Mouse (Mus musculus): ENCODE results near the gene Prss50. TPM values are rescaled to one million over a fixed set of nuclear protein-coding genes. Genes with fewer than 3 reads are reported as not detected.
"Not testable (repeated sequence)": the region's sequence is repeated elsewhere in the genome, so short reads cannot be mapped to it uniquely, and the experiment has no call there.

Gene Prss50
- 0.14 and 0.48 TPM in 2 replicates for polyA plus RNA-seq (2015; fragmentation: Nextera tagmentation; extraction: Ambion mirVana)

DNA sequence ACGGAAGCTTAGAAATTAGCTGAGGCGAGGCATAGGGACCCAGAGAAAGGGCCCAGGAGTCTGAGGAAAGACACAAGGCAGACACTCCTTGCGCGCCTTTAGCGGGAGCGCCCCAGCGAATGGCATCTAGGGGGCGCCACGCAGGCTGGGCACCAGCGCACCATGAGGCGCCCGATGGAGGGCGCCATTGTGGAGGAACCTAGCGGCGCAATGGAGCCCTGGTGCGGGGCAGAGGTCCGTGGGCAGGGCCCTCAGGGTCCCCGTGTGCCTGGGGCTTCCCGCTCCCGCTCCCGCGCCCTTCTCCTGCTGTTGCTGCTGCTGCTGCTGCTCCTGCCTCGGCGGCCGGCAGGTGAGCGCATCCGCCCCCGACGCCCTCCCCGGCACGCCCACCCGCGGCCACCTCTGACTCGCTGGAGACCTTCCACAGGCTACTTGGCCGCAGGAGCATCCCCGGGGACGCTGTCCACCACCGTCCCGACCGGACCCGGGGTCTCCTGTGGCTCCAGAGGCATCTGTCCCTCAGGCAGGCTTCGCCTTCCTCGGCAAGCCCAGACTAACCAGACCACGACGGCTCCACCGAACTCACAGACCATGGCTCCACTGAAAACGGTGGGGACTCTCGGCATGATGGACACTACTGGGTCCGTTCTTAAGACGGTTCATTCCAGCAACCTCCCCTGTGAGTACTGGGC is at the start of gene Prss50:
Prss50 (plus strand) TSS at position 187 of the 692 bp plus-strand sequence.
- Histone ChIP-seq H3K4me1 (peaks cover 7% of the 10 kb centered on the region), H3K36me3 (no peaks in the 10 kb centered on the region), H3K4me2 (peak within 1 kb of the TSS; percentile 58), H3K9me3 (no peaks in the 10 kb centered on the region), H3K9ac (peak within 1 kb of the TSS; percentile 56), H3K27ac (no peak within 1 kb of the TSS), H3K27me3 (peaks cover 28% of the 10 kb centered on the region), H3K4me3 (peak within 1 kb of the TSS; percentile 33)
- 5% methylated on average over 50 of the region's 50 CpGs for WGBS
- peak; percentile 34; the same call in 1 of the 2 replicates for ATAC-seq (ENCODE audit: insufficient number of reproducible peaks, insufficient read depth, low FRiP score, low TSS enrichment, low read depth)

DNA sequence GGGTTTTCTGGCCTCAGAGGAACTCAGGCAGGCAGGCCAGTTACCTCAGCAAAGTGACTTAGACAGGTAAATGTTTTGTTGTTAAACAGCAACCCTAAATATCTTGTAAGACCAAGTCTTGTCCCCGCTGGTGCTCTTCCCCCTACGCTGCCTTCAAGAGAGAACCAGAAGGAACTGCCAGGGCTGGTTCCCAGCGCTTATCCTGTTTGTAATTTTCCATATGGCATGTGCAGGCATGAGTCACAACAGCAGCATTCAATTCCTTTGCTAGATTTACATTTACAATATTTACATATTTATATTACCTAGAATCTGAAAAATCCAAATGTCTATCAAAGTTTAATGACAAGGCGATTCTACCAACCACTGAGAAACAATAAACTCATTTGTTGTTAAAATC is 47.7 kb upstream of the Prss50 start:
- ATAC-seq (ENCODE audit: insufficient number of reproducible peaks, insufficient read depth, low FRiP score, low TSS enrichment, low read depth), result no peak
- H3K4me3 ChIP-seq, result no peak overlapping the region
- H3K27me3 ChIP-seq, result no peaks in the 10 kb centered on the region

DNA sequence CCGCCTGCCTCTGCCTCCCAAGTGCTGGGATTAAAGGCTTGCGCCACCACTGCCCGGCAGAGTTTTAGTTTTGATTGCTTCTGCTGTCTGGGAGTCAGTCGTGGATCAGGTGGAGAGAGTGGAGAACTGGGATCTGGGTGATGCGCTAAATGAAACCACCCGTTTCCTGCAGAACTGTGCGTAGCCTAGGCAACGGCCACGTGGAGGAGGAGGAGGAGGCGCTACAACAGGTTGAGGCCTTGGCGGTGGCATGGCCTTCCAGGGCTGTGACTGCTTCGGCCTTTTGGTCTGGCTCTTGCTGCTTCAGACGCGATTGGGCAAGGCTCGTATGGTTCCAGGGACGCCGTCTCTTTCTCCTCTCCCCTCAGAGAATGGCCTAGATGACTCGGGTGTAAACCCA is 44.0 kb upstream of the Prss50 start, which contains the start of gene Prss44:
Prss44 (plus strand) TSS at position 206 of the 400 bp plus-strand sequence.
- H3K36me3 ChIP-seq, result no peaks in the 10 kb centered on the region
- no peaks in the 10 kb centered on the region for H3K4me1 ChIP-seq
- no peak within 1 kb of the TSS for H3K4me2 ChIP-seq
- no peaks in the 10 kb centered on the region for H3K9me3 ChIP-seq
- H3K9ac ChIP-seq, result no peak within 1 kb of the TSS
- no peak within 1 kb of the TSS for H3K27ac ChIP-seq
- no peak for ATAC-seq (ENCODE audit: insufficient number of reproducible peaks, insufficient read depth, low FRiP score, low TSS enrichment, low read depth)
- no peaks in the 10 kb centered on the region for H3K27me3 ChIP-seq
- WGBS, result 60% methylated on average over 18 of the region's 18 CpGs
- H3K4me3 ChIP-seq, result no peak within 1 kb of the TSS

More for the DNA sequence above, 47.7 kb upstream of the Prss50 start:
- H3K27ac ChIP-seq, result no peak overlapping the region
- no peak overlapping the region for H3K4me2 ChIP-seq
- 80% methylated on average over 4 of the region's 4 CpGs for WGBS
- H3K36me3 ChIP-seq, result no peaks in the 10 kb centered on the region
- no peaks in the 10 kb centered on the region for H3K9me3 ChIP-seq
- H3K4me1 ChIP-seq, result no peaks in the 10 kb centered on the region
- H3K9ac ChIP-seq, result no peak overlapping the region

DNA sequence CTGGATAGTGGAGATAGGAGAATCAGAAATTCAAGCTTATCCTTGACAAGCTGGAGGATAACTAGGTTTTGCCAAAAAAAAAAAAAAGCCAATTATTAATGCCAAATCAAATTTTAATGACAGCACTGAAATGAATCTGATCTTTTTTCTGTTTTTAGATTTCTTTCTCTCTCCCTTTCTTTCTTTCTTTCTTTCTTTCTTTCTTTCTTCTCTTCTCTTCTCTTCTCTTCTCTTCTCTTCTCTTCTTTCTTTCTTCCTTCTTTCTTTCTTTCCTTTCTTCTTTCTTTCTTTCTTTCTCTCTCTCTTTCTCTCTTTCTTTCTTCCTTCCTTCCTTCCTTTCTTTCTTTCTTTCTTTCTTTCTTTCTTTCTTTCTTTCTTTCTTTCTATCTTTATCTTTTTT is 37.2 kb upstream of the Prss50 start:
- H3K27me3 ChIP-seq; H3K9ac ChIP-seq; H3K27ac ChIP-seq; H3K4me1 ChIP-seq; H3K4me3 ChIP-seq; H3K36me3 ChIP-seq; H3K9me3 ChIP-seq; ATAC-seq (ENCODE audit: insufficient number of reproducible peaks, insufficient read depth, low FRiP score, low TSS enrichment, low read depth); H3K4me2 ChIP-seq: not testable (repeated sequence)

DNA sequence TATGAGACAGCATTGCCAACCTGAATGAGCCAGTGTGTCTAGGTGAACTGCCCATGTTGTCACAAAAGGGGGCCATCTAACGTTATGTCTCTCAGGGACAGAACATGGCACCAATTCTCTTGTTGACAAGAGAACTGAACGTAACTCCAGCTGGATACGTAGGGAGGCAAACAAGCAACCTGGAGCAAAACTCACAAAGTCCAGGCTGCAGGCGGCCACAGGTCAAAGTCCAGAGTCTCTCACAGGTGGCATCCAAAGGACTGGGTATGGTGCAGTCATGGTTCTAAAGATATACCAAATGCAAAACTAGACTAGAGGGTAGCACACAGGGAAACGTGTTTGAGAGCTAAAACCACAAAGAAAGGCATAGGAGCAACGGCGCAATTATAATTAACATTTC is 36.3 kb upstream of the Prss50 start:
- Histone ChIP-seq H3K9ac (no peak overlapping the region), H3K4me3 (no peak overlapping the region), H3K36me3 (no peaks in the 10 kb centered on the region), H3K4me2 (no peak overlapping the region), H3K27ac (no peak overlapping the region), H3K9me3 (no peaks in the 10 kb centered on the region), H3K27me3 (no peaks in the 10 kb centered on the region), H3K4me1 (no peaks in the 10 kb centered on the region; the same call in 1 of the 2 replicates)
- WGBS, result 86% methylated on average over 7 of the region's 7 CpGs
- no peak for ATAC-seq (ENCODE audit: insufficient number of reproducible peaks, insufficient read depth, low FRiP score, low TSS enrichment, low read depth)

DNA sequence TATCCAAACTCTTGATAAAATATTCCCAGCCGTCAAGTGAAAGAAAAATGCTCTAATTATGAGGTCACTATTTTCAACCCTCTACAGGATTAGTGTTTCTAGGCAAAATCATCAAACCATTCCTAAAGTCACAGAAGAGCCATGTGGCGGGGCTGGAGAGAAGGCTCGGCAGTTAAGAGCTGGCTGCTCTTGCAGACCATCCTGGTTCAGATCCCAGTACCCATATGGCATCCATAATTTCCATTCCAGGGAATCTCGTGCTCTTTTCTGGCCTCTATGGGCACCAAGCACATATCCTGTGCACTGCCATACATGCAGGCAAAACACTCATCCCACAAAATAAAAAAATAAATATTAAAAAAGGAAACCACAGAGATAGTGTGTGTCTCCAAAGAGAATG is 32.3 kb upstream of the Prss50 start:
- WGBS, result 70% methylated on average over 4 of the region's 4 CpGs
- no peak overlapping the region for H3K4me3 ChIP-seq
- no peak overlapping the region for H3K4me2 ChIP-seq
- no peaks in the 10 kb centered on the region for H3K36me3 ChIP-seq
- H3K27me3 ChIP-seq, result no peaks in the 10 kb centered on the region
- ATAC-seq (ENCODE audit: insufficient number of reproducible peaks, insufficient read depth, low FRiP score, low TSS enrichment, low read depth), result no peak
- no peak overlapping the region for H3K27ac ChIP-seq
- H3K9me3 ChIP-seq, result no peaks in the 10 kb centered on the region
- no peaks in the 10 kb centered on the region; the same call in 1 of the 2 replicates for H3K4me1 ChIP-seq
- H3K9ac ChIP-seq, result no peak overlapping the region

DNA sequence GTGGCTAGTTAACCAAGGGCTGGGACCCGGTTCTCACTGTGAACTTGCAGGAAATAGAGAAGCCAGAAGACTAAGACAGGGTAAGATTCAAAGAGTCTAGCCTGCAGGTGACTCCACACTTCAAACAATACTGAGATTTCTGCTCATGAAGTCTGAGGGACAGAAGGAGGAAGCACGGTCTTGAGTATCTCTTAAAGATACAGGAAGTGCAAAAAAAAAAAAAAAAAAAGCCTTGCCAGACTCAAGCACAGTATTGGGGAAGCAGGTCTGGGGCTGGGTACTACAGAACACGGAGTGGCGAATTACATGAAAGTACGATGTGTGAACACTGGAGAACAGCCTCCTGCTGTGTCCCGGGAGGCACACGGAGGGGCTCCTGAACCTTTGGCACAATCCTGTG is 31.9 kb upstream of the Prss50 start:
- Histone ChIP-seq H3K4me3 (no peak overlapping the region), H3K36me3 (no peaks in the 10 kb centered on the region), H3K9ac (no peak overlapping the region), H3K4me2 (no peak overlapping the region), H3K9me3 (no peaks in the 10 kb centered on the region), H3K27ac (no peak overlapping the region), H3K27me3 (no peaks in the 10 kb centered on the region), H3K4me1 (no peaks in the 10 kb centered on the region; the same call in 1 of the 2 replicates)
- no peak for ATAC-seq (ENCODE audit: insufficient number of reproducible peaks, insufficient read depth, low FRiP score, low TSS enrichment, low read depth)
- 75% methylated on average over 7 of the region's 7 CpGs for WGBS

DNA sequence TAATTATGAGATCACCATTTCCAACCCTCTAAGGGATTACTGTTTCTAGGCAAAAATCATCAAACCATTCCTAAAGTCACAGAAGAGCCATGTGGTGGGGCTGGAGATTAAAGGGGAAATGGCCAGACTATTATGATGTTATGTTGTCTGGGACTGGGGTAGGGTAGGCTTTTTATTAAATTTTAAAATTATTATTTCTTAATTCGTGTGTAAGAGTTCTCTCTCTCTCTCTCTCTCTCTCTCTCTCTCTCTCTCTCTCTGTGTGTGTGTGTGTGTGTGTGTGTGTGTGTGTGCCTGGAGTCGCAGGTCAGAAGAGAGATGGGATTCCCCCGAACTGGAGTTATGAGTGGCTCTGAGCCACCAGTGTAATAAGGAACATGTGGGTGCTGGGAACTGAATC is 31.4 kb upstream of the Prss50 start, which contains the start of gene Prss43:
Prss43 (plus strand) TSS at position 301 of the 400 bp plus-strand sequence.
- ATAC-seq (ENCODE audit: insufficient number of reproducible peaks, insufficient read depth, low FRiP score, low TSS enrichment, low read depth), result no peak
- 69% methylated on average over 3 of the region's 3 CpGs for WGBS
- H3K4me3 ChIP-seq, result no peak within 1 kb of the TSS
- H3K4me1 ChIP-seq, result no peaks in the 10 kb centered on the region; the same call in 1 of the 2 replicates
- no peak within 1 kb of the TSS for H3K27ac ChIP-seq
- H3K4me2 ChIP-seq, result no peak within 1 kb of the TSS
- H3K27me3 ChIP-seq, result no peaks in the 10 kb centered on the region
- H3K9me3 ChIP-seq, result no peaks in the 10 kb centered on the region
- no peaks in the 10 kb centered on the region for H3K36me3 ChIP-seq
- H3K9ac ChIP-seq, result no peak within 1 kb of the TSS

DNA sequence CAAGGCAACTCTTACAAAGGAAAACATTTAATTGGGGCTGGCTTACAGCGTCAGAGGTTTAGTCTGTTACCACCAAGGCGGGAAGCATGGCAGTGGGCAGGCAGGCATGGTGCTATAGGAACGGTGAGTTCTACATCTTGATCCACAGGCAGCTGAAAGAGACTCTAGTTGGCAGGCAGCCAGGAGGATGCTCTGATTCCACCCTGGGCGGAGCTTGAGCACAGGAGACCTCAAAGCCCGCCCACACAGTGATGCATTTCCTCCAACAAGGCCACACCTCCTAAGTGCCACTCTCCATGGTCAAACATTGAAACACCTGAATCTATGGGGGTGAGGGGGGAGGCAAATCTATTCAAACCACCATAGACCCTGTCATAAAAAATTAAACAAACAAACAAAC is 24.7 kb upstream of the Prss50 start:
- H3K4me1 ChIP-seq, result no peaks in the 10 kb centered on the region
- H3K4me3 ChIP-seq, result no peak overlapping the region
- H3K36me3 ChIP-seq, result no peaks in the 10 kb centered on the region
- H3K9ac ChIP-seq, result no peak overlapping the region
- WGBS, result 69% methylated on average over 5 of the region's 5 CpGs
- no peaks in the 10 kb centered on the region for H3K27me3 ChIP-seq
- H3K27ac ChIP-seq, result no peak overlapping the region
- H3K4me2 ChIP-seq, result no peak overlapping the region
- H3K9me3 ChIP-seq, result no peaks in the 10 kb centered on the region
- ATAC-seq (ENCODE audit: insufficient number of reproducible peaks, insufficient read depth, low FRiP score, low TSS enrichment, low read depth), result no peak

DNA sequence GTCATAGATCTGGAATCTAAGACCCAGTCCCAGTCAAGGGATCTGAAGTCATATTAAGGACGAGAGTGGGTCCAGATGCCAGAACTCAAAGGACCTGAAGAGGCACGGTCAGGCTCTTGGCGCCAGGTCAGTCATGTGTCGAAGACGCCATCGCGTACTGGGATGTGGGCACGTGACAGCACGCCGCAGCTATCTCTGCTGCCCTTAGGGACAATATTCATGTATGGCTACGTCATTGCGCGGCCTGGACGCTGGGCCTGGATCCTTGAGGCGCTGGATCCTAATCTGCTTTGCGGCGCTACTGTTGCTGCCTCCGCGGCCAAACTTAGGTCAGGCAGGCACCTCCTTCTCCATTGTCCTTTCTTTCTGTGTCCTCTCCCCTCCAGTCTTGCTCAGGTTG is 23.4 kb upstream of the Prss50 start, which contains the start of gene Prss45:
Prss45 (plus strand) TSS at position 178 of the 400 bp plus-strand sequence.
- Histone ChIP-seq H3K27ac (no peak within 1 kb of the TSS), H3K36me3 (no peaks in the 10 kb centered on the region), H3K4me1 (no peaks in the 10 kb centered on the region), H3K4me2 (peak within 1 kb of the TSS; percentile 24), H3K9me3 (no peaks in the 10 kb centered on the region), H3K27me3 (no peaks in the 10 kb centered on the region), H3K9ac (no peak within 1 kb of the TSS), H3K4me3 (no peak within 1 kb of the TSS)
- 67% methylated on average over 19 of the region's 19 CpGs for WGBS
- ATAC-seq (ENCODE audit: insufficient number of reproducible peaks, insufficient read depth, low FRiP score, low TSS enrichment, low read depth), result no peak

DNA sequence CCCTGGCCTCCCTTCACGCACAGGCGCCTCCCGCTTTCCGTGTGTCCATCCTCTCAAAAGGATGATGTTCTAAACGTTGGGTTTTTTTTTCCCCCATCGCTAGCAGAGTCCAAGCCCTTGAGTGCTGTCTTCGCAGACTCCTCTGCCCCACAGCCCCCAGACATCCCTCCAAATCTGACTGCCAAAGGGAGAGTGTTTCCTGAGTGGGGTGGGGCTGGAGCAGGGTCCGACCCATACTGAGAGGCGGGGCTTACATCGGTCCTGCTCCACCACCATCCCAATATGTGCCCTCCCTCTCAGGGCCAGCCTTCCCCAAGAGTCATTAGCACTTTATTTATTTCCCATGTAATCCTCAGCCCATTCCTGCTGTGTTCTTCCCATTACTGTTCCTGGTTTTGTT is 22.8 kb upstream of the Prss50 start:
- Histone ChIP-seq H3K36me3 (no peaks in the 10 kb centered on the region), H3K27ac (no peak overlapping the region), H3K27me3 (no peaks in the 10 kb centered on the region), H3K4me3 (no peak overlapping the region), H3K9ac (no peak overlapping the region), H3K4me2 (peak overlapping the region; percentile 24), H3K4me1 (no peaks in the 10 kb centered on the region), H3K9me3 (no peaks in the 10 kb centered on the region)
- no peak for ATAC-seq (ENCODE audit: insufficient number of reproducible peaks, insufficient read depth, low FRiP score, low TSS enrichment, low read depth)
- WGBS, result 34% methylated on average over 10 of the region's 10 CpGs

DNA sequence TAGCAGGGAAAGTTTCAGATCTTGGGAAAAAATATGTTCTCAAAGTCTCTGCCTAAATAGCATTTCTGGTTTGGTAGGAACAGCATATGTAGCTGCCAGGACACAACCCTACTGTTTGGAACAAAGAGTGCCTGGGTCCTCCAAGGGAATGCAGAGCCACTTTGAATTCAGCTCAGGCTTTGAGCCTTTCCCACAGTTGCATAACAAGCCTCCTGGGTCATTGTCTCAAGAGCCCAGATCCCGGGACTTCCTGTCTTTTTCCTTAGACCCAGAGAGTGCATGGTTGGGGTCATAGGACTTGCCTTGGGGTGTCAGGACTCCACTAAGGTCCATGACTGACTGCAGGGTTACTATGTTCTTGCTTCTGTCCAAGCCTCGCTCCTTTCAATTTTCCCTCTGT is 21.7 kb upstream of the Prss50 start:
- WGBS, result 48% methylated on average over 2 of the region's 2 CpGs
- no peaks in the 10 kb centered on the region for H3K9me3 ChIP-seq
- H3K4me1 ChIP-seq, result no peaks in the 10 kb centered on the region
- no peak overlapping the region for H3K27ac ChIP-seq
- no peak for ATAC-seq (ENCODE audit: insufficient number of reproducible peaks, insufficient read depth, low FRiP score, low TSS enrichment, low read depth)
- no peak overlapping the region for H3K9ac ChIP-seq
- H3K4me2 ChIP-seq, result no peak overlapping the region
- H3K4me3 ChIP-seq, result no peak overlapping the region
- no peaks in the 10 kb centered on the region for H3K36me3 ChIP-seq
- no peaks in the 10 kb centered on the region for H3K27me3 ChIP-seq
